Mouse (Mus musculus) frontal cortex, postnatal 10 days (tissue): ENCODE data around the gene Spo11.
A peak's percentile ranks its signal among the peaks of the same experiment; 100 is the strongest.

Experiments
- DNase-seq, 2 experiments: peaks; one replicate each; pipeline ENCODE4 v3.0.0; 2022; ENCODE audit warnings: low spot score in 2 of 2, mixed read lengths in 1 of 2

The Spo11 gene

DNA sequence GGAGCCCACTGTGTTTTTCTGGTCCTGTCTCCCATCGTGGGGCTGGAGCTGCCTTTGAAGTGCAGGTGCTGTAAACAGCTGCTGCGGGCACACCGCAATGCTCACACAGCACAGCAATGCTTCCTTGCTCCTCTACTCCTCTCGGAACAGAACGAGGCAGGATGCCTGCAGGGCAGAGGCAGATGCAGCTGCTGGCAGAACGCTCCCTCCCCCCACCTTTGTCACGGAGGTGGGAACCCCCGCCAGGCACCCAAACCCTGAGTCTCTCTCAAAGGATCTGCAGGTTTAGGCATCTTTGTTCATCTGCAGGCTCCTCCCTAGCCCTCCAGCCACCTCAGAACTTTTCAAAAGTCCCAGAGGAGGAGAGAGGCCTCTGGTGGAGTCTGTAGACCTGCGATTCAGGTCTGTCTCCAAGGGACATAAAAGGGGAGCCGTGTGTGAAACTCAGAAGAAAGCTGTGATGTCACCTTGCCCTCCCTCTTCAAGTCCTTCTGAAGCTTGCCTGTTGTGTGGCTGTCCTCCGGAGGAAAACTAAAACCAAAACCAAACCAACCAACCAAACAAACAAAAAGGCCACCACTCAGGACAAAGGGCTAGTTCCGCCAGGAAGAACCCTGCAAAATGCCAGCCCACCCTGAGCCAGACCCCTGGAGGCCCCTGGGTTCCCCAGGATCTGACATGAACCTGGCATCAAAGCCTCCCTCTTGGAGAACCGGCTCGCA lies at the start of gene Spo11:
Gene Spo11 (plus strand): TSS at position 292 of the 722 bp plus-strand sequence.
- no peak for DNase-seq

- DNase-seq = no peak
Measured at GRCm38 (mm10) chr2:172929905-172930436, 47.5 kb upstream of the Spo11 start.

DNA sequence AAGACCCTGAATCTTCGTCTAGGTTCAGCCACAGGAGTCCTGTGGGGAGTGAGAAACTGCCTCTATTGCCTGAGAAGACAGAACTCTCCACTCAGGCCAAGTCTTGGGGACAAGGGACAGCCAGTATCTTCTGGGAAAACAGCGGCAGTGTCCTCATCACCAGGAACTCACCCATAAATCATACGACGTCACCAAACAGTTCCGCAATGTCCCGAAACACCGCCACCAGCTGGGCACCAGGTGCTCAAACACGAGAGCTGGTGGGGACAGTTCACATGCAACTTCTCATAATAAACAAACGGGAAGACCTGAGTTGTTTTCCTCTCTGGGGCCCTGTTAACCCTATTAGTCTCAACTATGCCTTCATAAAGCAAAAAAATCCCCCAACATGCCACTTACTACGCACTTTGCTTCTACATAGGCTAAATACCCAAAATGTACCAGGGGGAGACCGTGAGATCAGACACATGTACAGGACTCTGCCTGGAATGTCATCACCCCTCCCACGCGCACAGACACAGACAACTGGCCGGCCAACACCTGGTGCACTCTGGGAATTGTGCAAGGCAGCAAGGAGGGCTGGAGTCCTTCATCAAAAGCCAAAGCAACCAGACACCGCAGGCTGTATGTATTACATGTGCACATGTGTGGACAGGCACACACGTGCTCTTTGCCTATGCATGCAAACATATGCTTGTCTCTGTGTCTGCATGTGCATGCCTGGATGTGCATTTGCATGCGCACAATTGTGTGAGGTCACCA lies 46.2 kb upstream of the Spo11 start:
- DNase-seq = no peak

GRCm38 (mm10) chr2:172933631-172934419 lies 43.7 kb upstream of the Spo11 start:
- DNase-seq = no peak

DNA sequence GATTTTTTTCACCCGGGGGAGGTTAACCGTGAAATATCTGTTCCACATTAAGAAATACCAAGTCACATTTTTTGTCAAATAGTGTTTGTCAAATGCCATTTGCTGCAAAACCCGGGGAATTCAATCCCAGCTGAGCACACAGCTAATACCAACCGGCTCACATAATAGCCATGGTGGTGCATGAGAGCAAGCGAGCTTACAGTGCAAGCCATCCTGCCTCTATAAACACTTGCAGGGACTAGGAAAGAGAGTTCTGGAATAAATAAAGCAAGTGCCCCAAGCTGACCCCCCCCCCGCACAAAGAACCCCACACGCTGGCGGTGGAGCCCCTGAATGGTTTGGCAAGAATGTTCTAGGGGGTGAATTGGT lies 43.1 kb upstream of the Spo11 start:
- no peak for DNase-seq

DNA sequence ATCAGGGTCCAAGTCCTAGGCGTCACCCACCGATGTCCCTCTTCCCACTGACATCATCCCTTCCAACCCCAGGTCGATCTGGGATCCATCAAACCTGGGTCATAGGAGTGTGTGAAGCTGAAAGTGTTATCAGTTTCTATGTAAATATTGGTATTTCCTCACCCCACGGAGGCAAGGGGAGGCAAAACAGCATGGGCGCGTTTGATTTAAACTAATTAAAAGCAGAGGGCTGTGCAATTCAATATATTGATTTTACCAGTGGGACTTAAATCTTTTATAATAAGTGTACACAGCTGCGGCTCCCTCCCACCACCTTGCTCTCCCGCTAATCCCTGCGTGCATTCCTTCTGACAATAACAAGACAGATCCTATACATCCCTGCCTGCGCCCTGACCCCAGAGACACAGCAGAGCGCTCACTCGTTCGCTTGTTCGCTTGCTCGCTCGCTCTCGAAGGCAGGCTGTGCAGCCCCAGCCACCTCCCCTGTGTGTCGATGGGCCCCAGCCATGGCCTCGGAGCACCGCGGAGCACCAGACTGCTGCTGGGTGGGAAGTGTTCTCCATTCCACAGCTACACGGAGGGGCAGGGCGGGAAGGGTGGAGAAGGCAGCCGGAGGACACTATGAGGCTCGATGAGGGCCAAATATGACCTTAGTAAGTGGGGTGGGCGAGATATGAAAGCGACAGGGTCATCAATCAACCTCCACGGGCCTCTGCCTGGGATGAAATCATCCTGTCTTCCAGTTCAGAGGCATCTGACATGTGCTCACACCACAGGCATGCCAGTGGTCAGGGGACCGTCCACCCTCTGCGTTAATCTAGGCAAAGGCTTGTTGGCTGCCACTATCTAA lies 42.4 kb upstream of the Spo11 start:
- no peak for DNase-seq

DNA sequence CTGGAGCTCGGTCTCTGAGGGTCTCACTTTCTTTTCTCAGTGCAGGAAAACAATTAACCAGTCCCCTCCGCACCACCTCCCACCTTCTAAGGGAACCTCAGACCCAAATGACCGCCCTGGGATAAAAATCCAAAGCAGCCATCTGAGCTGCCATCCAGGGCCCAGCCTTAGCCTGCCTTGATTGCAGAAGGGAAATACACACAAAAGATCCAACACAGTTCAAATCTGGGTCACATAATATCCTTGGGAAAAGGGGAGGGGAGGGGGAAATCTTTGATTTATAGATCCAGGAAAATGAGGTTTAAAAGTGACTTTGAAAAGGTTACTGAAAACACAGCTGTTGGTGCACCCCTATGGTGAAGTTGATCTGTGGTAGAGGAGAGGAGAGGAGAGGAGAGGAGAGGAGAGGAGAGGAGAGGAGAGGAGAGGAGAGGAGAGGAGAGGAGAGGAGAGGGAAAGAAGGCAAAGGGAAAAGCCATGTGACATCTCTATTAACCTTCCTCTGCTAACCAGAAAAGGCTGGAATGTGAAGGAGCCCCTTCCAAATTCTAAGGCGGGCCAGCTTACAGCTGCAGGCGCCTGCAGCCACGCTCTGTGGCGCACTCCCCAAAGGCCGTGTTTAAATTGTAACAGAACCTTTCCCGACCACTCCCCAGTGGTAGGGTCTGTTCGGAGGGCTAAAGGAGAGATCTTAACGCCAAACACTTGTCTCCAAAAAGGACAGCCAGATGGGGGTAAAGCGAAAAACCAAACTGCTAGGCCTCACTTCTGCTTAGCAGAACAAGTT lies 41.5 kb upstream of the Spo11 start:
- no peak for DNase-seq

- no peak for DNase-seq
Measured at GRCm38 (mm10) chr2:172936844-172937243, 40.7 kb upstream of the Spo11 start.

DNA sequence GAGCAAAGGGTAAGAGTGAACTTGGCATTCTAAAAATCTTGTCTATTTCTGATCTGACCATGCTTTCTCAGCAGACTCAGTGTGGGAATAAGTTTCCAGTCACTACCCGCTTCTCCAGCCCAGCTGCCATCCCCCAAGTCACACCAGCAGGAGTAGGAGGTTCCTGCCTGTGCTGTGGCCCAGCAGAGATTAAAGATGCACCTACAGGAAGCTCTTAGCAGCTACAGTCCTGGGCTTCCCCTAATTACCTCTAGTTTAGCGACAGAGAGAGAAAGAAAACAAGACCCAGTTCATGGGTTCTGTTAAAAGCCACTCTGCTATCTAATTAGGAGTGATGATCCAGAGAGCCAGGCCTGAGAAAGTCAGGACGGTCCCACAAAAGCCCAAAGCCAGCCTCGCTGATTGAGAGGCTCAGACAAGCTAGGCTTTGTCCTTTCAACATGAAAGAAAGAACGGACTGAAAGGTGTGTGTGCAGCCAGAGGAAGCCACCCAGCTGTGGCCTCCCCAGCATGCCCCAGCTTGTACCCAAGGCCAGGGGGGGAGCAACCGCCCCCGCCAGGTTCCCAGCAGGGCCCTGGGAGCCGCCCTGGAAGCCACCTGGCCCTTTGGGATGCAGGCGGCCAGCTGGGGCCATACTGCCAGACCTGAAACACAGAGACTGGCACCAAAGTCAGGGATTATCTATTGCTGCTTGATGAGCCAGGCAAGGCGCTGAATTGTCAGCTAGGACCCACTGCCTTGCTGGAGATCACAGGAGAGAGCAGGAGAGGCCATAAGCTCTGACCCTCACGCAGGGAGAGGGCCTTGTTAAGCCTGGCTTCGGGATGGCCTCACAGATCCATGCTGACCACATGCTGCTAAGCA lies 39.9 kb upstream of the Spo11 start:
- no peak for DNase-seq

DNA sequence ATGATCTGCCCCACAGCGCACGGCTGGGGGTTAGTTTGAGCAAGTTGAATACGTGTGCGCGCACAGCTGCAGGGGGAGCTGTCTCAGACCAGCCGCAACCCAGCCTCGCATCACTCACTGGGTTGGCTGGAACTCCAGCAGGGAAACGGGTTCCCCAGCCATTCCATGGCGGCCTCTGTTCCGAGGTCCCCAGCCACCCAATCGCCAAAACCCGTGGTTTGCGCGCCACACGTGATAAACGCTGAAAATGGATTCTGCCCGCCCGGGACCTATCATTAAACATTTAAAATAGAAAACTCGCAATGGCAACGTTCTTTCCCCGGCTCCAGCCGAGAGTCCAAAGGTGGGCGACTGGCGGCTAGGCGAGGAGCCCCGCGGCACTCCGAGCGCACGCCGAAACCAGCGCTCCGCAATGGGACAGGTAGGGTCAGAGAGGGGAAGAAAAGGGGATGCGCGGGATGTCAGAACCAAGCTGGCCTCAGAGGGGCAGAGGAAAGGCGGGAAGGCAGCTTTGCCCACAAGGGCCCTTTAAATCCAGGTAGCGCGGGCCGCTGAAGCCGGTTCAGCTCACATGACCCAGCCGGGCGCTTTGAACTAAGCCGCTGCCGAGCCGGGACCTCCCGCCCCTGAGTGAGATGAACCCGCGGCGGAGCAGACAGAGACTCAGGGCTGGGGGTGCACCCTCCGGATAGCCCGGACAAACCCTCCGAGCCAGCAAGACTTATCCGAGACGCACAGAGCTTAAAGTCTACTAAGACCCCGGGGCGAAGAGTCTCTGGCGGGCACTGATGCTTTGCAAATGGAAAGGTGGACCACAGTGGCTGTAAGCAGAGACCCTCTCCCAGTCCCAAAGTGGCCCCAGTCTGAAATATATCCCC lies 38.5 kb upstream of the Spo11 start:
- no peak for DNase-seq

DNA sequence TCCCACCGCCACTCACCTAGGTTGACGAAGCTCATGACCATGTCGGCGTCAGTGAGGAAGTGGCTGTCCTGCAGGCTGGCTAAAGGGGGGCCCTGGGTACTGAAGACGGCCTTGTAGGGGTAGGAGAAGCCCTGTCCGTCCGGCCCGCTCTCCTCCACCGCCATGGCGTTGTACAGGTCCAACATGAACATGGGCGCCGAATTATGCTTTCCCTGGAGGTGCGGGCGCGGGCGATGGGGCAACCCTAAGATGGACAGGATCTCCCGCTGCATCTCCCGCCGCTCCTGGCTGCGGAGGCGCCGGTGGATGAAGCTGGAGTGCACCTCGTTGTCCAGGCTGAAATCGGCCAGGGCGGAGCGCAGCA lies 37.9 kb upstream of the Spo11 start:
- DNase-seq = no peak

DNA sequence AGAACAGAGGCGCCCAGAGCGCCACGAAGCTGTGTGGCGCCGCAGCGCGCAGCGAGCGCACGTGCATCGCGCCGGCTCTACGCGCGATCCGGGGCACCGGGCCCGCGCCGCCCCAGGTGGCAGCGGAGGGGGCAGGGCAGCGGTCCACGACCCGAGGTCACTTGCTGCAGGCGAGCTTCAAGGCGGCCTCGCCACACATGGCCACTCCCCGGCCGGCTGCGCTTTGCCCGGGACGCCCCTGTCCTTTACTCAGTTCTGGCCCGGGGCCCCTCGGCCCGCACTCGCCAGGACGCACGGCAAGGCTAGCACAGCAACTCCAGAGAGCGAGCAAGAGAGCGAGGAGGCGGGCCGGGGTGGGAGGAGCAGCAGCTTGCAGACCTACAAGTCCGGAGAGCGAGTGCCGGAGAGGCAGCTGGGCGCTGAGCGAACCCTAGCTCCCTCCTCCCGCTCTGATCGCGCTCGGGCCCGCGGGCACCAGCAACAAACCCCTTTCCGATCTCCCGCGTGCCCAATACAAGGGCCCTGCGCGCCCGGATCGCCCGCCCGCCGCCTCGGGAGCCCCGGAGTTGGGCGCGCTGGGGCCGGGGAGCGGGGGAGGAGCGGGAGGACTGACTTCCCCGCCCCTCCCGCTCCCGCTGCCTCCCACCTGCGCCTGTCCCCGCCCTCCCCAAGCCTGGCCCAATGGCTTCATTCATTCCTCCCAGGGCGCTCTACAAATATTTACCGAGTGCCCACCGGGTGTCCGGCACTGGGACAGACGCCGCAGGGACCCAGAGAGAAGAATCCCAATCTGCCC lies 37.3 kb upstream of the Spo11 start, which contains the start of gene Bmp7:
Gene Bmp7 (minus strand): TSS at position 319 of the 796 bp plus-strand sequence.
- peak; percentile 32 to 50 for DNase-seq

DNA sequence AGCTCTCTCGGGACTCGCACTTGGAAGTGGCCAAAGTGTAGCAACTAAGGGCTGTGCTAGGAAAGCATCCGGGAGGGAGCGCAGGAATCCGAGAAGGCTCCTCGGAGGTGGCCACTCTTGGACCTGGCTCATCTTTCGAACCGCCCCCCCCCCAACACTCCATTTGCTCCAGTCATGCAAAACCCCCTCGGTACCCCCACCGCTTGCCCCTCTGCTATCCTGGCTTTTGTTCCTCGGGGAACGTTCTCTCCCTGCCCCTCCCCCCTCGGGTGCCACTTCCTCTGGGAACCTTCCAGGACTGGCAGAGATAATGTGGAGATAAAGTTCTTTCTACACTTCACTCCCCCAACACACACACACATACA lies 36.7 kb upstream of the Spo11 start:
- no peak for DNase-seq

GRCm38 (mm10) chr2:172949051-172949450 lies 28.4 kb upstream of the Spo11 start:
- DNase-seq = no peak

DNA sequence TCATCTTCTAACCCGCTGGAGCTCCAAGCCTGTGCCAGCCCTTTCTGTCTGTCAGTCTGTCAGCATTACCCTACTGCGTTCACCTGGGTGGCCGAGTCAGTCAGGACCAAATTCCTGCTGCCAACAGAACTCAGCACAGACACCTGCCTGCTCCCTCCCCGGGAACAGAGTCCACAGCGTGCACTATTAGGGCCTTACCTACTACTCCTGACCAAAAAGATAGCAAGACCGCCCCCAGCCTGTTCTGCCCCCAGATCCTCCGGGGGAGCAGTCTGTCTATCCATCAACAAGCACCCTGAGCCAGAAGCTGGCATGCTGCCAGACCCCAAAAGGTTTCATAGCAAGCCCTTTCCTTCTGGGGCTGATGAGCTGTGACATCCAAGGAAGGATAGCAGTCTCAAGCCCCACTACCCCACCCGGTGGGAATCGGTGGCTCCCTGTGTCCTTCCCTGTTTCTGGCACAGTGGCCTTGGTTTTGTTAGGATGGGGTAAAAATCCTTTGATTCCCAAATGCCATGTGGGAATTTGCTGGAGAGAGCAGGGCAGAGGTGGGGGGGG lies 27.3 kb upstream of the Spo11 start:
- no peak for DNase-seq

DNA sequence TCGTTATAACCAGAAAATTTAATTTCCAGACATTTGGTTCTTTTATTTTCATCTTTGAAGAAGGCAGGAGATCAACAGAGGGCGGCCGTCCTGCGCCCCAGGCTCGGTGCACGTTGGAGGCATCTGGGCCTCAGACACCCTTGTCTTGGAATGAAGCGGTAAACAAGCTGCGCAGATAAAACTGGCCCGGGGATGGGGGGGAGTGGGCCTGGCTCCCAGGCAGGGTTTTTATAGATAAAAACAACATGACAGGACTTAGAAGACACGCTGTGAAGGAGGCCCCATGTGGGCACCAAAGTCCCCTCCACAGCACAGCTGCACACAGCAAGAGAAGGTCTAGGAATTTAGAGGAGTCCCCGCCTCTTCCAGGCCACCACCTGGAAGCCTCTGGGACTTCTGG lies 26.8 kb upstream of the Spo11 start:
- no peak for DNase-seq

DNA sequence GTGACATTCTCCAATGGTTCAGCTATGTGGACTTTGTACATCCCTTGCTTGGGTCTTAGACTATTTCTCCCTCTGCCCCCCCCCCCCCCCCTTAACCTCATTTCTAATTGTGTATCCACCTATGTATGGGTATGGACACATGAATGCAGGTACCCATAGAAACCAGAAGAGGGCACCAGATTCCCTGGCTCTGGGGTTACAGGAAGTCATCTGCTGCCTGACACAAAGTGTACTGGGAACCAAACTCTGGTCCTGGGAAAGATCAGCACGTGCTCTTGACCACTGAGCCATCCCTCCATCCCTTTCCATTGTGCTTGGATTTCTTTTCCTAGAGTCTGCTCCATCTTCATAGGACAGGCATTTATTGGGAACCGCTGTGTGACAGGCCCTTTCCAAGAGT lies 25.5 kb upstream of the Spo11 start:
- DNase-seq = no peak
